Mouse (Mus musculus) embryonic facial prominence, embryonic 11.5 days (tissue): ENCODE results near the gene Slc25a47. TPM values are rescaled to one million over a fixed set of nuclear protein-coding genes. Genes with fewer than 3 reads are reported as not detected.

Experiments used
- ATAC-seq: fragments of 200-750 bp; cut with Nextera tagmentation; replicated peaks from 2 replicates; pipeline ENCODE4 v1.8.0; 2017; ENCODE audit warnings: low read depth; ENCODE audit not compliant: insufficient number of reproducible peaks, low FRiP score, low TSS enrichment
- DNase-seq: peaks from one replicate; pipeline ENCODE4 v3.0.0-alpha.2; 2015; ENCODE audit warnings: low spot score
- H3K27ac ChIP-seq: fragments of 300-500 bp; sonication (generic); replicated peaks from 2 replicates; pipeline ENCODE4 v1.5.1; 2014; ENCODE audit warnings: mild to moderate bottlenecking, low read depth, low read length, control low read depth
- H3K27me3 ChIP-seq: fragments of 300-500 bp; sonication (generic); 2 replicates; pipeline ENCODE4 v1.6.1; 2014; ENCODE audit warnings: mild to moderate bottlenecking, low read length, moderate library complexity, mixed read lengths; ENCODE audit not compliant: control insufficient read depth, insufficient read depth
- H3K36me3 ChIP-seq: fragments of 300-500 bp; sonication (generic); replicated peaks from 2 replicates; pipeline ENCODE4 v1.6.1; 2014; ENCODE audit warnings: low read depth, mild to moderate bottlenecking, low read length, moderate library complexity, mixed read lengths; ENCODE audit not compliant: control insufficient read depth, insufficient read depth
- H3K4me1 ChIP-seq: fragments of 300-500 bp; sonication (generic); 2 replicates; pipeline ENCODE4 v1.6.1; 2014; ENCODE audit warnings: low read length, mixed read lengths; ENCODE audit not compliant: control insufficient read depth, insufficient read depth
- H3K4me2 ChIP-seq: fragments of 300-500 bp; sonication (generic); 2 replicates; pipeline ENCODE4 v1.6.1; 2014; ENCODE audit warnings: low read depth, mild to moderate bottlenecking, control low read depth, low read length, moderate library complexity
- H3K4me3 ChIP-seq: fragments of 300-500 bp; sonication (generic); 2 replicates; pipeline ENCODE4 v1.5.1; 2014; ENCODE audit warnings: low read depth, low read length, control low read depth
- H3K9ac ChIP-seq: fragments of 300-500 bp; sonication (generic); replicated peaks from 2 replicates; pipeline ENCODE4 v1.6.1; 2014; ENCODE audit warnings: mild to moderate bottlenecking, control low read depth, low read length
- H3K9me3 ChIP-seq: fragments of 300-500 bp; sonication (generic); replicated peaks from 2 replicates; pipeline ENCODE4 v1.6.1; 2016; ENCODE audit warnings: mild to moderate bottlenecking, low read length, inconsistent platforms, mixed read lengths; ENCODE audit not compliant: control insufficient read depth
- WGBS: fragments of 180-500 bp; shearing (Covaris S2); extraction: QIAGEN DNeasy Blood & Tissue Kit; methylation state at CpG from one replicate; pipeline ENCODE4 v1.1.7; 2014; 5-methylcytosine and 5-hydroxymethylcytosine counted together
- polyA plus RNA-seq: library from polyadenylated mRNA; unstranded; fragments of >200 nt; fragmentation: Nextera tagmentation; extraction: Ambion mirVana; gene quantifications from 2 replicates; pipeline ENCODE4 v1.2.1, GENCODE M21; 2014

Slc25a47 gene
- polyA plus RNA-seq, 1 experiment from 2014 or later = 11.8 TPM

GRCm38 (mm10) chr12:108873122-108873521 is 37.3 kb downstream of the Slc25a47 start:
- Histone ChIP-seq H3K9ac (no peak overlapping the region), H3K27me3 (no peaks in the 10 kb centered on the region), H3K4me2 (no peak overlapping the region), H3K9me3 (no peaks in the 10 kb centered on the region), H3K36me3 (peaks cover 8% of the 10 kb centered on the region), H3K4me1 (no peaks in the 10 kb centered on the region), H3K27ac (no peak overlapping the region), H3K4me3 (no peak overlapping the region)
- ATAC-seq = no peak
- WGBS = 73% methylated on average over 5 of the region's 5 CpGs
- DNase-seq = no peak

DNA sequence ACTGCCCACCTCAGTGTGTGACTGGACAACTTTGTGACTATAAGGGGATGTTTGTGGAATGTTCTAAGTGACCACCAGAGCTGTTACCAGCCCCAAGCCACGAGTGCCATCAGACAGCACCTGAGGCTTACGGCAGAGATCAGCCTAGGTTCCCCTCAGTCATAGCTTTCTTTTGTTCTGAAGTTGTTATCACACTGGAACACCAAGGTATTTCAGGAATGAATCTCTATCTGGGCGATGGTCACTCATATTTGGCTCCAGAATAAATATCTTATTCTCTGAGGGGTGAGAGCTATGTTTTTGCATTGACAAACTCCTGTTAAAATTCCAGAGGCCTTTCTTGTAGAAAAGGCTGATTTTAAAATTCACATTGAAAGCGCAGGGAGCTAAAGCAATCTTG is 43.3 kb downstream of the Slc25a47 start:
- Histone ChIP-seq H3K9me3 (no peaks in the 10 kb centered on the region), H3K9ac (no peak overlapping the region), H3K4me2 (no peak overlapping the region), H3K36me3 (peaks cover 7% of the 10 kb centered on the region), H3K4me1 (no peaks in the 10 kb centered on the region), H3K4me3 (no peak overlapping the region), H3K27ac (no peak overlapping the region), H3K27me3 (no peaks in the 10 kb centered on the region)
- ATAC-seq = no peak
- WGBS = 89% methylated on average over 4 of the region's 4 CpGs
- no peak for DNase-seq

DNA sequence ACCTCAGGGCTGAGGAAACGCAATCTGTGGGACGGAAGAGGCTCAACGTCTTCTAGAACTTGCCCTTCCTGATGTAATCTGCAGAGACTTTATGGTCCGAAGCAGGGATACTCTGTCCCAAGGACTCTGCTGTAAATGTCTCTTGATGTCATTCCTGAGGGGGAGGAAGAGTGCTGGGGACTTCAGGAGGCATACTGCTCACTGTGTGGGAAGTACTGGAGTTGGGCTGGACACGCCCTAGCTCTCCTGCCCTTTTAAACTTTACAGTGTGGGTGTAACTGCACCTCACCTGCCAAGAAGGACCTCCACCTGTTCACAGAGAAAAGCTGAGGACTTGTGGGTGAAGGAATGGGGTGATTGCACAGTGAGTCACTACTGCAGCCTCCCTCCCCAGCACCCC is 44.8 kb downstream of the Slc25a47 start:
- H3K36me3 ChIP-seq = peaks cover 5% of the 10 kb centered on the region; the same call in 1 of the 2 replicates
- no peaks in the 10 kb centered on the region for H3K27me3 ChIP-seq
- no peak overlapping the region for H3K9ac ChIP-seq
- DNase-seq (no peak), ATAC-seq (no peak)
- no peak overlapping the region for H3K4me2 ChIP-seq
- no peaks in the 10 kb centered on the region for H3K9me3 ChIP-seq
- 96% methylated on average over 5 of the region's 5 CpGs for WGBS
- H3K4me3 ChIP-seq = no peak overlapping the region
- H3K27ac ChIP-seq = no peak overlapping the region
- H3K4me1 ChIP-seq = no peaks in the 10 kb centered on the region

DNA sequence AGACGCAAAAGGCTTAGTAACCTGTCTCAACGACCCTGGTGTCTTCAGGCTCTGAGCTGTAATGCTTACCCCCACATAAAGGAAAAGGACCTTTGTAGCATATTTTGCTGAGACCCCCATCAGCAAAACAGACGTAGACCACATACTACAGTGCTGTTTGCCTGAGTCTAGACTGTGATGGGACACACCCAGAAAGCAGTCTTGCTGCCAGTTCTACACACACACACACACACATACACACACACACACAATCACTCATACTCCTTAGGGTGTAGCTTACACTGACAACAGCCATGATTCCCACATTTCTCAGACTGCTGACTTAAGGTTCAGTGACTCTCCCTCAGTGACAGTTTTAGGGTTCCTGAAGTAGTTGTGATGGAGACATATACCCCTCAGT is 45.3 kb downstream of the Slc25a47 start:
- 87% methylated on average over 3 of the region's 3 CpGs for WGBS
- no peak for ATAC-seq
- Histone ChIP-seq H3K36me3 (peaks cover 5% of the 10 kb centered on the region; the same call in 1 of the 2 replicates), H3K27me3 (no peaks in the 10 kb centered on the region), H3K4me2 (no peak overlapping the region), H3K9me3 (no peaks in the 10 kb centered on the region), H3K27ac (no peak overlapping the region), H3K4me3 (no peak overlapping the region), H3K9ac (no peak overlapping the region), H3K4me1 (no peaks in the 10 kb centered on the region)
- no peak for DNase-seq

DNA sequence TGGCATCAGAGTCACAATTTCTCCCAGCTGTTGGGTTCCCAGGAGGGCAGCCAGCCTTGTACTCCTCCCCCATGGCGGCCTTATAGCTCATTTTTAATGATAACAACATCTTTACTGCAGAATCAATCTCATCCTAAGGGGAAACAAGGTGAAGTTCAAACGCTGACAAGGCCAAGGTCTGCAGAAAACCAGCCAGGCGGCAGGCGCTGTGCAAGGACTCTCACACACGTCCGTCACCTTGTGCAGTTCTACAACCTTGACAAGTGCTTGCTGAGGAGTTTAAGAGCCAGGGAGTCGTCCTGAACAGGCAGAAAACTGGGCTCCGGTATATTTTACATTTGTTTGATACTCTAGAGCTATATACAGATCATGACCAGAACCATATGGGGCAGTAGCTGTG is 46.9 kb downstream of the Slc25a47 start:
- no peak for ATAC-seq
- WGBS = 92% methylated on average over 8 of the region's 8 CpGs
- Histone ChIP-seq H3K27me3 (no peaks in the 10 kb centered on the region), H3K9ac (no peak overlapping the region), H3K27ac (no peak overlapping the region), H3K9me3 (no peaks in the 10 kb centered on the region), H3K4me2 (no peak overlapping the region), H3K4me3 (no peak overlapping the region), H3K36me3 (peaks cover 9% of the 10 kb centered on the region), H3K4me1 (no peaks in the 10 kb centered on the region)
- no peak for DNase-seq

DNA sequence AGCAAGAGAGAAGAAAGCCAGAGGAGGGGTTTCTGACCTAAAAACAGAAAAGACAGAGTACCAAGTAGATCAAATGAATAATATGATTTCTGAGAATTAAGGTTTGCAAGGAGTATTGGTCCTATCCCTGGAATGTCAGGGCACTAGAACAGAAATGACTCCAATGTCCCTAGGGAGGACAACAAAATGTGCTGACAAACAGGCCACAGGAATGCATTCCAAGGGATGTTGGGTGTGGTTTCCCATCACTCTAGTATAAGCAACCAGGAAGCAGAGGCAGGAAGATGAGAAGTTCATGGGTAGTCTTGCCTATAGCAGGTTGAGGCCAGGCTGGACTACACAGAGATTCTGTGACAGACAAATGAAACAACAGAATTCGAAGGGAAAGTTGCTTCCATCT is 50.1 kb downstream of the Slc25a47 start:
- H3K36me3 ChIP-seq = peaks cover 4% of the 10 kb centered on the region
- no peaks in the 10 kb centered on the region for H3K9me3 ChIP-seq
- H3K4me2 ChIP-seq = no peak overlapping the region
- H3K27me3 ChIP-seq = no peaks in the 10 kb centered on the region
- no peak overlapping the region for H3K9ac ChIP-seq
- H3K4me1 ChIP-seq = no peaks in the 10 kb centered on the region
- 86% methylated on average over 1 of the region's 1 CpGs for WGBS
- DNase-seq = no peak
- H3K27ac ChIP-seq = no peak overlapping the region
- no peak for ATAC-seq
- H3K4me3 ChIP-seq = no peak overlapping the region

GRCm38 (mm10) chr12:108887077-108887476 is 51.2 kb downstream of the Slc25a47 start:
- Histone ChIP-seq H3K27me3 (no peaks in the 10 kb centered on the region), H3K9ac (no peak overlapping the region), H3K4me1 (no peaks in the 10 kb centered on the region), H3K36me3 (peaks cover 4% of the 10 kb centered on the region), H3K27ac (no peak overlapping the region), H3K4me3 (no peak overlapping the region), H3K4me2 (no peak overlapping the region), H3K9me3 (no peaks in the 10 kb centered on the region)
- WGBS = 90% methylated on average over 4 of the region's 4 CpGs
- no peak for ATAC-seq
- DNase-seq = no peak

DNA sequence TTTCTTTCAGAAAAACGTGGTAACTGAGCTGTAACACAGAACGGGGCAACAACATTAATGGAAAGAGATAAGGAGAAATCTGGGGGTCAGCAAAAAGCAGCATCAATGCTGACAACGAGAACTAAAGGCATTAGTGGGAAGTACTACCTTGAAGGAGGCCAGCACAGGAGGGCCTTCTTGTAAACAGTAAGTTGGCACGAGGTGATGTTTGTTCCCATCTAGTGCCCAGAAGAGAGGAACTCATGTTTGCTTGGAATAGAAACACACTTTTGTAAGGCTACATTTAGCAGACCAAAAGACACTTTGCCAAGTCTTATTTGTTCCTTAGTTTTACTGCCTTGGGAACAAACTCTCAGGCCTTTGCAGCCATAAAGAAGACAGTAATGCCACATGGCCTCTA is 52.8 kb downstream of the Slc25a47 start:
- Histone ChIP-seq H3K9me3 (no peaks in the 10 kb centered on the region), H3K27me3 (no peaks in the 10 kb centered on the region), H3K4me3 (no peak overlapping the region), H3K4me2 (no peak overlapping the region), H3K4me1 (no peaks in the 10 kb centered on the region), H3K9ac (no peak overlapping the region), H3K36me3 (peaks cover 4% of the 10 kb centered on the region), H3K27ac (no peak overlapping the region)
- DNase-seq (no peak), ATAC-seq (no peak)
- WGBS = 65% methylated on average over 4 of the region's 4 CpGs
